Mouse (Mus musculus) hindbrain, postnatal 0 days (tissue): Measurements from ENCODE around the gene Casc3. TPM values are rescaled to one million over a fixed set of nuclear protein-coding genes. Genes with fewer than 3 reads are reported as not detected.
"Not testable (repeated sequence)": the region's sequence is repeated elsewhere in the genome, so short reads cannot be mapped to it uniquely, and the experiment has no call there.

Experiments
- ATAC-seq: fragments of 200-750 bp; cut with Nextera tagmentation; 2 replicates; pipeline ENCODE4 v1.8.0; 2017; ENCODE audit warnings: mild to moderate bottlenecking, moderate TSS enrichment, moderate library complexity
- DNase-seq: peaks from one replicate; pipeline ENCODE4 v3.0.0-alpha.2; 2015; ENCODE audit warnings: low spot score
- H3K27ac ChIP-seq: fragments of 300-500 bp; sonication (generic); 2 replicates; pipeline ENCODE4 v1.5.1; 2014; ENCODE audit warnings: mild to moderate bottlenecking
- H3K27me3 ChIP-seq: fragments of 300-500 bp; sonication (generic); 2 replicates; pipeline ENCODE4 v1.6.1; 2014; ENCODE audit warnings: low read length, mixed read lengths; ENCODE audit not compliant: insufficient read depth
- H3K36me3 ChIP-seq: fragments of 300-500 bp; sonication (generic); 2 replicates; pipeline ENCODE4 v1.6.1; 2014; ENCODE audit warnings: low read length, mixed read lengths; ENCODE audit not compliant: insufficient read depth
- H3K4me1 ChIP-seq: fragments of 300-500 bp; sonication (generic); 2 replicates; pipeline ENCODE4 v1.6.1; 2014; ENCODE audit warnings: antibody characterized with exemption, low read length, mixed read lengths; ENCODE audit not compliant: insufficient read depth
- H3K4me2 ChIP-seq: fragments of 300-500 bp; sonication (generic); 2 replicates; pipeline ENCODE4 v1.6.1; 2014; ENCODE audit warnings: low read depth, mild to moderate bottlenecking, low read length, moderate library complexity, mixed read lengths
- H3K4me3 ChIP-seq: fragments of 300-500 bp; sonication (generic); 2 replicates; pipeline ENCODE4 v1.5.1; 2014; ENCODE audit warnings: low read length
- H3K9ac ChIP-seq: fragments of 300-500 bp; sonication (generic); replicated peaks from 2 replicates; pipeline ENCODE4 v1.6.1; 2014; ENCODE audit warnings: mild to moderate bottlenecking, low read length, moderate library complexity, mixed read lengths
- H3K9me3 ChIP-seq: fragments of 300-500 bp; sonication (generic); 2 replicates; pipeline ENCODE4 v1.6.1; 2016; ENCODE audit warnings: low read length, mixed read lengths
- CTCF ChIP-seq: IDR thresholded peaks from 2 replicates; pipeline ENCODE4 v1.5.1; 2016; ENCODE audit warnings: antibody characterized with exemption, control low read depth, low read depth
- WGBS: fragments of 180-500 bp; shearing (Covaris S2); extraction: QIAGEN DNeasy Blood & Tissue Kit; methylation state at CpG from one replicate; pipeline ENCODE4 v1.1.7; 2014; 5-methylcytosine and 5-hydroxymethylcytosine counted together
- polyA plus RNA-seq: library from polyadenylated mRNA; unstranded; fragments of >200 nt; fragmentation: Nextera tagmentation; extraction: Ambion mirVana; gene quantifications from 2 replicates; pipeline ENCODE4 v1.2.1, GENCODE M21; 2015
- total RNA-seq: library from RNA; depleted of rRNA; stranded (reverse); fragments of >200 nt; gene quantifications from 2 replicates; pipeline ENCODE4 v1.2.3, GENCODE M21; 2014

Gene Casc3
- total and polyA plus RNA-seq, 2 experiments from 2014 or later: 24.4 to 35.7 TPM

- peak overlapping the region; percentile 96 for H3K4me2 ChIP-seq
- no peaks in the 10 kb centered on the region for H3K9me3 ChIP-seq
- H3K9ac ChIP-seq: peak overlapping the region; percentile 99
- no peak for ATAC-seq
- DNase-seq: peak; percentile 53
- no peak for TF ChIP-seq CTCF
- peaks cover 28% of the 10 kb centered on the region; the same call in 1 of the 2 replicates for H3K36me3 ChIP-seq
- no peaks in the 10 kb centered on the region for H3K27me3 ChIP-seq
- WGBS: 33% methylated on average over 4 of the region's 4 CpGs
- H3K4me3 ChIP-seq: peak overlapping the region; percentile 98
- H3K27ac ChIP-seq: peak overlapping the region; percentile 97; the same call in 1 of the 2 replicates
- H3K4me1 ChIP-seq: peaks cover 22% of the 10 kb centered on the region; the same call in 1 of the 2 replicates
Measured at GRCm38 (mm10) chr11:98797909-98798308, 6.8 kb upstream of the Casc3 start.

GRCm38 (mm10) chr11:98808417-98808816, 3.7 kb downstream of the Casc3 start:
- peaks cover 44% of the 10 kb centered on the region for H3K36me3 ChIP-seq
- peak overlapping the region; percentile 82; the same call in 1 of the 2 replicates for H3K4me2 ChIP-seq
- no peak overlapping the region for H3K4me3 ChIP-seq
- WGBS: 79% methylated on average over 2 of the region's 2 CpGs
- no peak for TF ChIP-seq CTCF
- peaks cover 7% of the 10 kb centered on the region; the same call in 1 of the 2 replicates for H3K4me1 ChIP-seq
- DNase-seq: no peak
- H3K9me3 ChIP-seq: no peaks in the 10 kb centered on the region
- peak overlapping the region; percentile 98; the same call in 1 of the 2 replicates for H3K9ac ChIP-seq
- H3K27me3 ChIP-seq: no peaks in the 10 kb centered on the region
- H3K27ac ChIP-seq: peak overlapping the region; percentile 99
- ATAC-seq: no peak

GRCm38 (mm10) chr11:98809457-98810290, 5.0 kb downstream of the Casc3 start:
- H3K9ac ChIP-seq: peak overlapping the region; percentile 98
- H3K4me3 ChIP-seq: peak overlapping the region; percentile 93
- peaks cover 7% of the 10 kb centered on the region; the same call in 1 of the 2 replicates for H3K4me1 ChIP-seq
- peak overlapping the region; percentile 99 for H3K27ac ChIP-seq
- WGBS: under 1% methylated on average over 77 of the region's 84 CpGs
- TF ChIP-seq CTCF: no peak
- H3K4me2 ChIP-seq: peak overlapping the region; percentile 82
- DNase-seq (peak; percentile 100), ATAC-seq (peak; percentile 99)
- H3K9me3 ChIP-seq: no peaks in the 10 kb centered on the region
- H3K36me3 ChIP-seq: peaks cover 39% of the 10 kb centered on the region
- H3K27me3 ChIP-seq: no peaks in the 10 kb centered on the region

GRCm38 (mm10) chr11:98810686-98811085, 6.0 kb downstream of the Casc3 start:
- H3K4me1 ChIP-seq: peaks cover 7% of the 10 kb centered on the region; the same call in 1 of the 2 replicates
- H3K9me3 ChIP-seq: no peaks in the 10 kb centered on the region
- H3K4me3 ChIP-seq: peak overlapping the region; percentile 93
- H3K36me3 ChIP-seq: peaks cover 35% of the 10 kb centered on the region
- ATAC-seq: no peak
- H3K27ac ChIP-seq: peak overlapping the region; percentile 99; the same call in 1 of the 2 replicates
- H3K9ac ChIP-seq: peak overlapping the region; percentile 98
- peak overlapping the region; percentile 82 for H3K4me2 ChIP-seq
- no peak for TF ChIP-seq CTCF
- no peaks in the 10 kb centered on the region for H3K27me3 ChIP-seq
- 72% methylated on average over 7 of the region's 7 CpGs for WGBS
- no peak for DNase-seq

- no peak overlapping the region for H3K4me2 ChIP-seq
- no peaks in the 10 kb centered on the region for H3K27me3 ChIP-seq
- no peak overlapping the region for H3K9ac ChIP-seq
- no peak for TF ChIP-seq CTCF
- H3K36me3 ChIP-seq: peaks cover 49% of the 10 kb centered on the region
- no peaks in the 10 kb centered on the region for H3K9me3 ChIP-seq
- 100% methylated on average over 1 of the region's 1 CpGs for WGBS
- ATAC-seq (no peak), DNase-seq (no peak)
- H3K27ac ChIP-seq: no peak overlapping the region
- no peaks in the 10 kb centered on the region for H3K4me1 ChIP-seq
- H3K4me3 ChIP-seq: no peak overlapping the region
Measured at GRCm38 (mm10) chr11:98816706-98817239, 12.1 kb downstream of the Casc3 start.

GRCm38 (mm10) chr11:98820968-98821367, 16.3 kb downstream of the Casc3 start:
- ATAC-seq (no peak), DNase-seq (no peak)
- H3K27ac ChIP-seq: no peak overlapping the region
- H3K9me3 ChIP-seq: no peaks in the 10 kb centered on the region
- TF ChIP-seq CTCF: no peak
- no peak overlapping the region for H3K9ac ChIP-seq
- H3K4me2 ChIP-seq: no peak overlapping the region
- H3K36me3 ChIP-seq: peaks cover 50% of the 10 kb centered on the region
- H3K4me1 ChIP-seq: no peaks in the 10 kb centered on the region
- WGBS: 96% methylated on average over 5 of the region's 5 CpGs
- H3K27me3 ChIP-seq: no peaks in the 10 kb centered on the region
- H3K4me3 ChIP-seq: no peak overlapping the region

- not testable (repeated sequence) for ATAC-seq
Measured at GRCm38 (mm10) chr11:98826071-98826470, 21.4 kb downstream of the Casc3 start.

More at GRCm38 (mm10) chr11:98826071-98826470, 21.4 kb downstream of the Casc3 start:
- H3K36me3 ChIP-seq: peaks cover 60% of the 10 kb centered on the region
- not testable (repeated sequence) for H3K27me3 ChIP-seq, H3K9me3 ChIP-seq, H3K4me3 ChIP-seq, H3K9ac ChIP-seq, DNase-seq, H3K4me1 ChIP-seq, H3K27ac ChIP-seq, H3K4me2 ChIP-seq
- 100% methylated on average over 2 of the region's 2 CpGs for WGBS
